Mouse (Mus musculus) lung, embryonic 16.5 days (tissue): Measurements from ENCODE around the gene Ptprb. TPM values are rescaled to one million over a fixed set of nuclear protein-coding genes. Genes with fewer than 3 reads are reported as not detected.

ENCODE experiments used
- ATAC-seq: fragments of 200-750 bp; cut with Nextera tagmentation; 2 replicates; pipeline ENCODE4 v1.8.0; 2017; ENCODE audit warnings: low read depth, mild to moderate bottlenecking, moderate library complexity
- H3K27ac ChIP-seq: fragments of 300-500 bp; sonication (generic); 2 replicates; pipeline ENCODE4 v1.5.1; 2014; ENCODE audit warnings: mild to moderate bottlenecking, control low read depth, low read length
- H3K27me3 ChIP-seq: fragments of 300-500 bp; sonication (generic); 2 replicates; pipeline ENCODE4 v1.6.1; 2014; ENCODE audit warnings: low read depth, low read length, mixed read lengths; ENCODE audit not compliant: control insufficient read depth, insufficient read depth
- H3K36me3 ChIP-seq: fragments of 300-500 bp; sonication (generic); 2 replicates; pipeline ENCODE4 v1.6.1; 2014; ENCODE audit warnings: low read length; ENCODE audit not compliant: control insufficient read depth, insufficient read depth
- H3K4me1 ChIP-seq: fragments of 300-500 bp; sonication (generic); replicated peaks from 2 replicates; pipeline ENCODE4 v1.6.1; 2014; ENCODE audit warnings: low read length, mixed read lengths; ENCODE audit not compliant: control insufficient read depth, insufficient read depth
- H3K4me2 ChIP-seq: fragments of 300-500 bp; sonication (generic); 2 replicates; pipeline ENCODE4 v1.6.1; 2014; ENCODE audit warnings: low read depth, low read length, control low read depth
- H3K4me3 ChIP-seq: fragments of 300-500 bp; sonication (generic); 2 replicates; pipeline ENCODE4 v1.5.1; 2014; ENCODE audit warnings: mild to moderate bottlenecking, low read length, control low read depth
- H3K9ac ChIP-seq: fragments of 300-500 bp; sonication (generic); 2 replicates; pipeline ENCODE4 v1.6.1; 2014; ENCODE audit warnings: low read length, control low read depth
- H3K9me3 ChIP-seq: fragments of 300-500 bp; sonication (generic); 2 replicates; pipeline ENCODE4 v1.6.1; 2016; ENCODE audit warnings: low read length; ENCODE audit not compliant: control insufficient read depth
- WGBS: fragments of 180-500 bp; shearing (Covaris S2); extraction: QIAGEN DNeasy Blood & Tissue Kit; methylation state at CpG from one replicate; pipeline ENCODE4 v1.1.7; 2014; 5-methylcytosine and 5-hydroxymethylcytosine counted together
- polyA plus RNA-seq: library from polyadenylated mRNA; unstranded; fragments of >200 nt; fragmentation: Nextera tagmentation; extraction: Ambion mirVana; gene quantifications from 2 replicates; pipeline ENCODE4 v1.2.1, GENCODE M21; 2015

Gene Ptprb
- polyA plus RNA-seq, 1 experiment from 2014 or later, result 17.1 TPM

GRCm38 (mm10) chr10:116396966-116397365 lies 121.6 kb downstream of the Ptprb start:
- Histone ChIP-seq H3K36me3 (no peaks in the 10 kb centered on the region), H3K27ac (no peak overlapping the region), H3K9me3 (no peaks in the 10 kb centered on the region), H3K27me3 (no peaks in the 10 kb centered on the region), H3K9ac (no peak overlapping the region), H3K4me3 (no peak overlapping the region), H3K4me1 (peaks cover 9% of the 10 kb centered on the region; the same call in 1 of the 2 replicates), H3K4me2 (no peak overlapping the region)
- 85% methylated on average over 13 of the region's 13 CpGs for whole genome bisulfite sequencing
- ATAC-seq, result no peak

GRCm38 (mm10) chr10:116397573-116397972 lies 122.2 kb downstream of the Ptprb start:
- H3K4me3 ChIP-seq, result peak overlapping the region; percentile 11; the same call in 1 of the 2 replicates
- H3K4me1 ChIP-seq, result peaks cover 9% of the 10 kb centered on the region; the same call in 1 of the 2 replicates
- H3K9ac ChIP-seq, result peak overlapping the region; percentile 35; the same call in 1 of the 2 replicates
- no peaks in the 10 kb centered on the region for H3K9me3 ChIP-seq
- H3K4me2 ChIP-seq, result peak overlapping the region; percentile 45
- no peaks in the 10 kb centered on the region for H3K36me3 ChIP-seq
- no peak overlapping the region for H3K27ac ChIP-seq
- 28% methylated on average over 14 of the region's 14 CpGs for WGBS
- no peaks in the 10 kb centered on the region for H3K27me3 ChIP-seq
- no peak for ATAC-seq

- no peaks in the 10 kb centered on the region for H3K9me3 ChIP-seq
- peak; percentile 49; the same call in 1 of the 2 replicates for ATAC-seq
- peak overlapping the region; percentile 35; the same call in 1 of the 2 replicates for H3K9ac ChIP-seq
- 38% methylated on average over 12 of the region's 12 CpGs for WGBS
- H3K4me2 ChIP-seq, result peak overlapping the region; percentile 45
- no peaks in the 10 kb centered on the region for H3K36me3 ChIP-seq
- H3K4me3 ChIP-seq, result 0 out of 2 replicates have a peak overlapping the region, but pooled peaks have one; percentile 11
- H3K27me3 ChIP-seq, result no peaks in the 10 kb centered on the region
- H3K27ac ChIP-seq, result no peak overlapping the region
- peaks cover 9% of the 10 kb centered on the region; the same call in 1 of the 2 replicates for H3K4me1 ChIP-seq
Observed at GRCm38 (mm10) chr10:116397973-116398372, 122.7 kb downstream of the Ptprb start.

GRCm38 (mm10) chr10:116402742-116403425 lies 127.6 kb downstream of the Ptprb start:
- H3K4me1 ChIP-seq, result no peaks in the 10 kb centered on the region; the same call in 1 of the 2 replicates
- no peaks in the 10 kb centered on the region for H3K27me3 ChIP-seq
- no peak overlapping the region for H3K9ac ChIP-seq
- 46% methylated on average over 6 of the region's 6 CpGs for WGBS
- H3K36me3 ChIP-seq, result no peaks in the 10 kb centered on the region
- no peak overlapping the region for H3K4me2 ChIP-seq
- H3K27ac ChIP-seq, result no peak overlapping the region
- H3K9me3 ChIP-seq, result no peaks in the 10 kb centered on the region
- H3K4me3 ChIP-seq, result no peak overlapping the region
- ATAC-seq, result peak; percentile 59

GRCm38 (mm10) chr10:116403679-116404078 lies 128.4 kb downstream of the Ptprb start:
- ATAC-seq, result no peak
- Histone ChIP-seq H3K27ac (no peak overlapping the region), H3K9ac (no peak overlapping the region), H3K4me3 (no peak overlapping the region), H3K4me1 (no peaks in the 10 kb centered on the region), H3K36me3 (no peaks in the 10 kb centered on the region), H3K9me3 (no peaks in the 10 kb centered on the region), H3K27me3 (no peaks in the 10 kb centered on the region), H3K4me2 (no peak overlapping the region)
- 33% methylated on average over 4 of the region's 4 CpGs for WGBS

GRCm38 (mm10) chr10:116405011-116405410 lies 129.7 kb downstream of the Ptprb start:
- WGBS, result 93% methylated on average over 6 of the region's 6 CpGs
- H3K4me1 ChIP-seq, result no peaks in the 10 kb centered on the region
- H3K9me3 ChIP-seq, result no peaks in the 10 kb centered on the region
- no peaks in the 10 kb centered on the region for H3K27me3 ChIP-seq
- no peak overlapping the region for H3K4me2 ChIP-seq
- H3K27ac ChIP-seq, result no peak overlapping the region
- no peaks in the 10 kb centered on the region for H3K36me3 ChIP-seq
- H3K4me3 ChIP-seq, result no peak overlapping the region
- H3K9ac ChIP-seq, result no peak overlapping the region
- no peak for ATAC-seq

GRCm38 (mm10) chr10:116407684-116408359 lies 132.5 kb downstream of the Ptprb start:
- H3K27me3 ChIP-seq, result no peaks in the 10 kb centered on the region
- H3K4me3 ChIP-seq, result no peak overlapping the region
- no peak overlapping the region for H3K27ac ChIP-seq
- no peak overlapping the region for H3K9ac ChIP-seq
- no peaks in the 10 kb centered on the region for H3K4me1 ChIP-seq
- no peaks in the 10 kb centered on the region for H3K36me3 ChIP-seq
- WGBS, result 50% methylated on average over 19 of the region's 19 CpGs
- no peaks in the 10 kb centered on the region for H3K9me3 ChIP-seq
- ATAC-seq, result no peak
- H3K4me2 ChIP-seq, result no peak overlapping the region

- no peak overlapping the region for H3K9ac ChIP-seq
- no peaks in the 10 kb centered on the region for H3K27me3 ChIP-seq
- H3K4me2 ChIP-seq, result no peak overlapping the region
- no peaks in the 10 kb centered on the region for H3K4me1 ChIP-seq
- H3K36me3 ChIP-seq, result no peaks in the 10 kb centered on the region
- H3K4me3 ChIP-seq, result no peak overlapping the region
- 29% methylated on average over 9 of the region's 9 CpGs for WGBS
- H3K9me3 ChIP-seq, result no peaks in the 10 kb centered on the region
- H3K27ac ChIP-seq, result no peak overlapping the region
- ATAC-seq, result no peak
Observed at GRCm38 (mm10) chr10:116410826-116411225, 135.5 kb downstream of the Ptprb start.

- 49% methylated on average over 6 of the region's 6 CpGs for WGBS
- no peaks in the 10 kb centered on the region for H3K36me3 ChIP-seq
- ATAC-seq, result no peak
- H3K9me3 ChIP-seq, result no peaks in the 10 kb centered on the region
- no peak overlapping the region for H3K9ac ChIP-seq
- H3K4me3 ChIP-seq, result no peak overlapping the region
- H3K27ac ChIP-seq, result no peak overlapping the region
- H3K27me3 ChIP-seq, result no peaks in the 10 kb centered on the region
- no peak overlapping the region for H3K4me2 ChIP-seq
- no peaks in the 10 kb centered on the region for H3K4me1 ChIP-seq
Observed at GRCm38 (mm10) chr10:116416142-116416541, 140.8 kb downstream of the Ptprb start.
